Mouse (Mus musculus): ENCODE measurements around the gene Mtmr6.

The Mtmr6 gene

GRCm38 (mm10) chr14:60264990-60265876 is at the start of gene Mtmr6:
Gene Mtmr6 (plus strand): TSS chr14:60265228.
- peak; percentile 99 for DNase-seq (ENCODE audit: low read depth)

DNA sequence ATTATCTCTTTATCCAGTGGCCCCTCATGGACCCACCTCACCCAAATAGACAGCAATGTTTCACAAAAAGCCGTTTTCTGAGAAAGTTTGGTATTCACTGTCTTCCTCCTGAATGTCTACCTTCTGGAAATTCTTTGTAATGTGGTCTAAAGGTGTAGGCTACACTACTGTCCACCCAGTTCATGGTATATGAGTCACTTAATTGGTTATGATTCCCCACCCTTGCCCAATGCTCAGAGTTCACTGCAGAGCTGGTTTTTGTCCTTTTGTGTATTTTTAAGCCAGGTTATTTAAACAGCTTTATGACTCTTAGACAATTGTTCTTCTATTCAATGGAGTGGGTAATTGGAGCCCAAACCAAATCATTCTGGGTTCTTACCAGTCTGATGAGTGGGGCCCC is 48.9 kb upstream of the Mtmr6 start:
- no peak for DNase-seq (ENCODE audit: low read depth)

GRCm38 (mm10) chr14:60217616-60218015 is 47.4 kb upstream of the Mtmr6 start:
- DNase-seq (ENCODE audit: low read depth) = no peak

DNA sequence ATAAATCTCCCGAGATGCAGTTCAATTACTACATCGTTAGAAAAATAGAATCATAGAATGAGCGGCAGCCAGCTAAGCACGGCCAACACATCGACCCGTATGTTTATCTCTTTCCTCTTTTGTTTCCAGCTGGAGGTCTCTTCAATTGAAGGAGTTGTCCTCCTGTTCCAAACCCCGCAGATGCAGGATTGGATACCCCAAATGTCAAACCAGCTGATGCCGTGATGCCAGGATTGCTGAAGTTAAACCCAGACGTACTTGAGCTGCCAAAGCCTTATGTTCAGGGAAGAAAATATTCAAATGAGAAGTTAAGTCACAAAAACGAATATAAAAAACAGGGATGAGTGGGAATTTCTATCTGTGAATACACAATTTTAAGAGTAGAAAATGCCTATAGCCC is 45.1 kb upstream of the Mtmr6 start:
- no peak for DNase-seq (ENCODE audit: low read depth)

DNA sequence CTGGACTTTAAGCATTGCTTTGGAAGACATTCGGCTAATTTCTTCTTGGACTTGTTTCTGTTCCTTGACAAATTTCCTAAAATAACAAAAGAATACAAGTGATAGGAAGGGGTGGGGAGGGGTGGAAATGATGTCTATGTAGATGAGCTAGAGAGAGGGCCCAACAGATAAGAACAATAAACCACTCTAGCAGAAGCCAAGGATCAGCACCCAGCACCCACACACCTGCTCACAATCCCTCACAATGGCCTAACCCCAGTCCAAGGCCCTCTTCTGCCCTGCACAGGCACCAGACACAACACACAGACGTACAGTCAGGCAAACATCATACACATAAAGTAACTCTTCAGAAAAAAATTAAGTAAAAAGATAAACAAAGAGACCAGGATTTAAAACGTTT is 26.5 kb upstream of the Mtmr6 start:
- DNase-seq (ENCODE audit: low read depth) = no peak

GRCm38 (mm10) chr14:60250366-60250765 is 14.7 kb upstream of the Mtmr6 start:
- DNase-seq (ENCODE audit: low read depth) = peak; percentile 42

GRCm38 (mm10) chr14:60250879-60251278 is 14.1 kb upstream of the Mtmr6 start:
- peak; percentile 26 for DNase-seq (ENCODE audit: low read depth)

DNA sequence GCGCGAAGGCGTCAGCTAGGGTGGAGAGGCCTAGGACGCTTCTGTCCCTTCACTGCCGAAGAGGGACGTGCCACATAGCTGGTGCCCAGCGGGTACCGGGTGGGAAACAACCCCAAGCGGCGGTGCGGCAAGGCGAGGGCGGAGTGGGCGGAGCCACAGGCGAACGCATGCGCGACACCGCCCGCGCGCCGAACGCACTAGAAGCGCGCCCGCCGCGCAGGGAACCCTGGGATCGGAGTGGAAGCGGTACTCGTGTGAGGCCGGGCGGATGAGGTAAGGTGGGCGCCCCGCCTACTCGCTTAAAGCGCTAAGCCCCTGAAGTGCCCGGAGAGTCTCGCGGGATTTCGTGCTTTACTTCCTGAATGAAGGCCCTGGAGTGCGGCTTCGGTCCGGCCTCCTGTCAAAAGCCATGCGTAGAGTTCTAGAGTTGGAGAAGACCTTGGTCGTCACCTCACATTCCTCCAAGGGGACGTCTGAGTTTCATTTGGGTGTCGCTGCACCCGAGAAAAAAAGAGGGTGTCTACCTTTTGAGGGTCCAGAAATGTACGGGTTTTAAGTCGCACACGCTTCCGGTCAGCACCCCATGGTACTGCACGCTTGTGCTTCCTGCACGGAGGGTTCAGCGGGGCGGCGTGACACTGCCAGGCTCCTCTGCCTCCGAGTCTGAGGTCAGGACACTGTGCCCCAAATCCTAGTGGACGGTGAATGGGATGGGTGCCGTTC is 13.6 kb upstream of the Mtmr6 start, which contains the start of the genes Nupl1 and Gm49336:
Gene Nupl1 (minus strand): TSS at position 151 of the 723 bp plus-strand sequence.
Gene Gm49336 (minus strand): TSS at position 227 of the 723 bp plus-strand sequence.
- DNase-seq (ENCODE audit: low read depth) = peak; percentile 99

DNA sequence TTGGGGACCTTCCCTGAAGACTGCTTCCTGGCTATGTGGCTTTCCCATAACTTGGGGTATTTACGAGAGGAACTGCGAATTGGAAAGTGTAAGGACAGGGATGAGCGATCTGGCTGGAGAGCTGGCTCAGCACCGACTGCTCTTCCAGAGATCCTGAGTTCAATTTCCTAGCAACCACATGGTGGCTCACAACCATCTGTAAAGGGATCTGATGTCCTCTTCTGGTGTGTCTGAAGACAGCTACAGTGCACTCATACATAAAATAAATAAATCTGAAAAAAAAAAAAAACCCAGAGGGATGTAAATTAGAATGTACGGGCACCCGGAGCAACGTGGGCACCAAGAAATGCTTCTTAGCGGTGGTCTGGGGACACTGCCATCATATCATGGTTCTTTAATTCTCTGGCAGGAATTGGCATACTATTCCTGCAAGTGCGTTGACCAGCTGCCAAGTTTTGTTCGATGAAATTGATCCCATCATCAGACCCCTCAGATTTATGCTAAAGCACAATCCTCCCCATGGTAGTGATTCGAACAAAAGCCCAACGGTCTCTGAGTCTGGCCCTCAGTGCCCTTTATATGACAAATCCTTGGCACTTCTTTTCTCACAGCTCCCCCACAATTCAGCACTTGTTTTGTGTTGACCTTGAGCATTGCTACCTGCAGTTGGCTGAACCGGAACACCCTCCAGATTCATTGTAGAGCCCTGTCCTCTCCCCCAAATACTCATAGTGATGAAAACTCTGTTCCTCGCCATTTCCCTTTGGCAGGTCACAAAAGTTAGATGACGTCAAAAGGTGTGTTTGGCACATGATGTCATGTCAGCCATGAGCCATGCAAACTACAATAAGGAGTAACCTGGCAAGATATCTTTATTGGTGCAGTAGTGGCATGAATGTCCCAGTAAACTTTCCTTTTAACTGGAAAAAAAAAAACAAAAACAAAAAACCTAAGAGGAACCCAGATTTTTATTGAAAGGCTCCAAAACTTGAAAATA is 12.7 kb upstream of the Mtmr6 start:
- peak; percentile 61 for DNase-seq (ENCODE audit: low read depth)

- no peak for DNase-seq (ENCODE audit: low read depth)
These were observed 11.6 kb upstream of the Mtmr6 start for GRCm38 (mm10) chr14:60253466-60253865.

- no peak for DNase-seq (ENCODE audit: low read depth)
These were observed 10.3 kb upstream of the Mtmr6 start for GRCm38 (mm10) chr14:60254774-60255173.

DNA sequence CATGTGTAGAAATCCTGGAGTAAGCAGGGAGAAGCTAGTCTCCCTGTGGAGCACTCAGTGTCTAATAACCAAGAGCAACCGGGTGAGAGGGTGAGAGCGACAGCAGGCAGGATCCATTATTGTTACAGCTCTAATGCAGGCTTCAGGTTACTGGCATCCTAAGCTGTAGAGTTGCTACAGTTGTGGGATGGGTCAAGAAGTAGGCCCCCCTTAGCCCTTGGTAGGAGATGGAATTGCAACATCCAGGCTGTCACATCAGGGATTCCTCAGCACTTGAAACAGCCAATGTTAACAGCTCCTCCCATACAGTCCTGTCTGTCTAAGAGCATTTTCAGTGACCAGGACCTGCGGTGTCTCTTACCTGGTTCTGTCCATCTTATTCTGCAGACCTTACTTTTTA is 8.7 kb upstream of the Mtmr6 start:
- DNase-seq (ENCODE audit: low read depth) = peak; percentile 33

GRCm38 (mm10) chr14:60257101-60257500 is 7.9 kb upstream of the Mtmr6 start:
- DNase-seq (ENCODE audit: low read depth) = no peak

DNA sequence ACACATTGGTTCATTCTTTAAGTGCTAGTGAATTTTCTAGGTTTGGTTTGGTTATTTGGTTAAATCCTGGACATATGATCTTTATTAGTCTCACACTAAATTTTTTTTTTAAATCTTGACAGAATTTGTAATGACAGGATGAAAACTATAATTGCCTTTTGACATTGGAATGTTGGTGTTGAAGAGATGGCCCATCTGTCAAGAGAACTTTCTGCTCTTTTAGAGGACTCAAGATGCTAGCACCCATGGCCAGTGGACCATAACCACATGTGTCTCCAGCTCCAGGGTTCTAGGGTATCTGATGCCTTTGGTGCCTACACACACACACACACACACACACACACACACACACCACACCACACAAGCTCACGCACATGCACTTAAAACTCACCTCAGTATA is 7.2 kb upstream of the Mtmr6 start:
- no peak for DNase-seq (ENCODE audit: low read depth)

- no peak for DNase-seq (ENCODE audit: low read depth)
These were observed 2.7 kb upstream of the Mtmr6 start for GRCm38 (mm10) chr14:60262316-60262715.

- peak; percentile 59 for DNase-seq (ENCODE audit: low read depth)
These were observed 4.3 kb downstream of the Mtmr6 start for GRCm38 (mm10) chr14:60269333-60269732.

- DNase-seq (ENCODE audit: low read depth) = no peak
These were observed 8.3 kb downstream of the Mtmr6 start for GRCm38 (mm10) chr14:60273346-60273745.

DNA sequence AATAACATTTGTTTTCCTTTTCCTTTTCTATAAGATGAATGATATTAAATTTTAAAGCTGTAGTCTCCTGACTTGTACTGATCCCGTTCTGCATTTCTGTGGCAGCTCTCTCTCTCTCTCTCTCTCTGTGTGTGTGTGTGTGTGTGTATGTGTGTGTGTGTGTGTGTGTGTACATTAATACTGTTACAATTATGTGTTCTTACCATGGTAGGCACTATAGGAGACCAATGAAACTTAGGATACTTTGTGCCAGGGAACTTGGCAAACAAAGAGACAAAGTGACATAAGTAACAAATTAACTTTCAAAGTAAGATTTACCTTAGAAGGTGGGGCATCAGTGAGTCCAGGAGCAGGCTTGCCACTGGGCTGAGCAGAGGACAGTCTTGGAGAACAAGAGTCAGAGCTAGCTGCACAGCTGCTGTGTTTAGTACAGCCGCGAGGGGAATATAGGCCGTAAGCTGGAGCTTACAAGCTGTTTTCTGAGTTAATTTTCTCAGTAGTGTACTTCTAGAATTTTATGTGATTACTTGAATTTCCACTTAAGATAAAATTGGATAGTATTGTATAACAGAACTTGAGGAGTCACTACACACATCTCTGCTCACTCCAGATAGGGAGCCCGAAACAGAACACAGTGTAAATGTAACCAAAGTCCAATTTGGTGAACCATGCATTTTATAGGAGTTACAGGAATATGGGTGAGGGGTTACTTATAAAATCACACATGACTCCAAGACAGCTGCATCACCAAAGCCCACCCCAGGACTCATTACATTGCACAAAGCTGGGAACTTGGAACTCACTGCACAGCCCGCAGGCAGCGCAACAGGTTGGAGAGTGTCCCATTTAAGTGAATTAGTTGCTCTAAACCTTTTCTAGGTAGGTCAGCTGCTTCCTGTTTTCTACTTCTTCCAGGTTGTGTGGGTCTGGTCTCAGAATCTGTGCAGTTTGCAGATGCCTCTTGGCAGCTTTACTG is 10.6 kb downstream of the Mtmr6 start:
- no peak for DNase-seq (ENCODE audit: low read depth)

DNA sequence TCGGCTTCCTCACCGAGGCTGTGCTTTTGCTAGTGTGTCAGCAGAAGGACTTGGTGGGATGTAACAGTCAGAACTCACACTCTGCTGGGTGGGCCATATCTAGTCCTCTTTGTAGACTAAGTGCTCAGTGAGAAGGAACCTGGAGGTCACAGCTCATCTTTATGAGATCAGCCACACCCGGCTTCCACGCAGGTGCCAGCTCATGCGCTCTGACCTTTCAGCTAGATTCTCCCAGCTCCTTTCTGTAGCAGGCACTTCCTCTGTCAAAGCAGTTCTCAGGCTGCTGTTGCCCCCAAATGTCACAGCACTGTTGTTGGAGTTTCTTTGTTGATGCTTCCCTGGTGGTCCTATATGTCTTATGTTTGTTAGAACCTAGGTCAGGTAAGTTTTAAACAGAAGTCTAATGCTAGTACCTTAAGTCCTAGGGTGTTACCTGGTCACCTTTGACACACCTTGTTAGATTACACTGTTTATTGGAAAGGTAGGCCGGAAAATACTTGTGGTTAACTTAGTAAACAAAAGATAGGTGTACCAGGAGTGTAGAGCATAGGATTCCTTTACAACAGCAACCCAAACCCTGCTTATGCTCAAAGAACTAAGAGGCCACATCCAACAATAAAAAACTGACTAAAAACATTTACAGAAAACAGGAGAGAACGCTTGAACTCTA is 21.3 kb downstream of the Mtmr6 start:
- no peak for DNase-seq (ENCODE audit: low read depth)

GRCm38 (mm10) chr14:60290363-60290762 is 25.3 kb downstream of the Mtmr6 start:
- peak; percentile 63 for DNase-seq (ENCODE audit: low read depth)
